Mouse (Mus musculus): ENCODE data around the gene Vmn1r64. TPM values are rescaled to one million over a fixed set of nuclear protein-coding genes. Genes with fewer than 3 reads are reported as not detected.
"Not testable (repeated sequence)": the region's sequence is repeated elsewhere in the genome, so short reads cannot be mapped to it uniquely, and the experiment has no call there.

Gene Vmn1r64
- polyA plus RNA-seq (2015; fragmentation: Nextera tagmentation; extraction: Ambion mirVana) = not detected in 2 replicates

- H3K9me3 ChIP-seq = peaks cover 37% of the 10 kb centered on the region
- H3K36me3 ChIP-seq = no peaks in the 10 kb centered on the region
- ATAC-seq (ENCODE audit: low FRiP score, low read depth) = no peak
- no peak within 1 kb of the TSS for H3K27ac ChIP-seq
- no peak within 1 kb of the TSS for H3K4me2 ChIP-seq (replicated peaks)
- no peaks in the 10 kb centered on the region for H3K27me3 ChIP-seq
- no peaks in the 10 kb centered on the region for H3K4me1 ChIP-seq
- no peak within 1 kb of the TSS for H3K4me3 ChIP-seq
- H3K9ac ChIP-seq = no peak within 1 kb of the TSS
These were observed at the start of gene Vmn1r64 for GRCm38 (mm10) chr7:5884442-5884841. Vmn1r64 (minus strand) TSS chr7:5884542.

GRCm38 (mm10) chr7:5899238-5899637 is 14.9 kb upstream of the Vmn1r64 start:
- no peak overlapping the region for H3K9ac ChIP-seq
- no peak overlapping the region for H3K4me2 ChIP-seq (replicated peaks)
- WGBS = 91% methylated on average over 4 of the region's 4 CpGs
- no peak overlapping the region for H3K4me3 ChIP-seq
- no peak overlapping the region for H3K27ac ChIP-seq
- ATAC-seq (ENCODE audit: low FRiP score, low read depth) = no peak
- no peaks in the 10 kb centered on the region for H3K36me3 ChIP-seq
- H3K4me1 ChIP-seq = no peaks in the 10 kb centered on the region
- peaks cover 39% of the 10 kb centered on the region for H3K9me3 ChIP-seq
- H3K27me3 ChIP-seq = no peaks in the 10 kb centered on the region

GRCm38 (mm10) chr7:5897245-5897644 is 12.9 kb upstream of the Vmn1r64 start:
- H3K9ac ChIP-seq; H3K36me3 ChIP-seq; H3K4me2 ChIP-seq (replicated peaks); H3K4me3 ChIP-seq; ATAC-seq (ENCODE audit: low FRiP score, low read depth); H3K27me3 ChIP-seq; H3K4me1 ChIP-seq; H3K27ac ChIP-seq: not testable (repeated sequence)
- H3K9me3 ChIP-seq = peaks cover 39% of the 10 kb centered on the region
- WGBS = 72% methylated on average over 2 of the region's 2 CpGs

Other genes starting within 250 kb of the Vmn1r64 start
- gene Vmn1r62, start 210.9 kb downstream of the Vmn1r64 start, polyA plus RNA-seq (2015; fragmentation: Nextera tagmentation; extraction: Ambion mirVana) = not detected in 2 replicates
- not detected in 2 replicates for gene Vmn1r63, start 79.1 kb downstream of the Vmn1r64 start, polyA plus RNA-seq (2015; fragmentation: Nextera tagmentation; extraction: Ambion mirVana)
- not detected in 2 replicates for gene Vmn1r65, start 126.5 kb upstream of the Vmn1r64 start, polyA plus RNA-seq (2015; fragmentation: Nextera tagmentation; extraction: Ambion mirVana)
- gene Nlrp4c, start 160.6 kb upstream of the Vmn1r64 start, polyA plus RNA-seq (2015; fragmentation: Nextera tagmentation; extraction: Ambion mirVana) = not detected in 2 replicates

All from limb, embryonic 13.5 days (tissue).